Mouse (Mus musculus) left cerebral cortex, adult 2 months (tissue): ENCODE results near the gene Cideb. TPM values are rescaled to one million over a fixed set of nuclear protein-coding genes. Genes with fewer than 3 reads are reported as not detected.

Experiments
- DNase-seq, 2 experiments: peaks; one replicate each; pipeline ENCODE4 v3.0.0; 2021 to 2022; ENCODE audit warnings: low spot score in 2 of 2, mixed read lengths in 1 of 2; ENCODE audit errors: extremely low spot score in 1 of 2
- H3K27ac ChIP-seq: fragments of 200-600 bp; 2 replicates; pipeline ENCODE4 v1.8.1; 2022
- H3K4me3 ChIP-seq: fragments of 200-600 bp; 2 replicates; pipeline ENCODE4 v1.8.1; 2022
- CTCF ChIP-seq: fragments of 200-600 bp; IDR thresholded peaks from 2 replicates; pipeline ENCODE4 v1.8.1; 2022; ENCODE audit warnings: antibody characterized with exemption, mild to moderate bottlenecking, moderate library complexity
- intact Hi-C: fragments of 180-260 bp; cut with DNase I; formaldehyde crosslinking; loops from one replicate; pipeline ENCODE4 v1.15.1; 2025
- total RNA-seq, 2 experiments: library from RNA; stranded (reverse); gene quantifications; 2 replicates each; pipeline ENCODE4 v1.2.3; 2021

Gene Cideb
- total RNA-seq, 2 experiments from 2014 or later: 2.5 to 2.7 TPM

DNA sequence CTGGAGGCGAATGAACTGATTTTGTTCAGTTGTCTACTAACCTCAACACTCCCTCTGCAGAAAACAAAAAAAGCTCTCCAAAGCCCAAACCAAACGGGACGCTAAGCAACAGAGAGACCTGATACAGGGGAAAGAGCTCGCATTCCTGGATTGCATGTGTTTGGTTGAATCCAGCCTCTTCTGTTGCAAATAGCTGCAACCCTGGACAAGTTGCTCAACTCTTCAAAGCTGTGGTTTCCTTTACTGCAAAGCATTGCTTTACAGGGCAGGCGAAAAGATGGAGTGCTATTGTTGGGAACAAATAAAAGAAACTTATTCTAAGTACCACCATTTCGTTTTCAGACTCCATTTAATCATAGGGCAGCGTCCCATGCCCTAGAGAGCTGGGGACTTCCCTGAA is 23.4 kb downstream of the Cideb start:
- intact Hi-C loops: no loop called here
- no peak for TF ChIP-seq CTCF
- no peak overlapping the region for H3K27ac ChIP-seq
- H3K4me3 ChIP-seq: no peak overlapping the region
- no peak for DNase-seq

GRCm38 (mm10) chr14:55733889-55734288 is 24.4 kb downstream of the Cideb start:
- intact Hi-C loops: no loop called here
- Histone ChIP-seq H3K27ac (no peak overlapping the region), H3K4me3 (no peak overlapping the region)
- TF ChIP-seq CTCF: no peak
- no peak for DNase-seq

GRCm38 (mm10) chr14:55730531-55731032 is 27.7 kb downstream of the Cideb start:
- H3K4me3 ChIP-seq: no peak overlapping the region
- intact Hi-C loops: no loop called here
- no peak overlapping the region; the same call in 1 of the 2 replicates for H3K27ac ChIP-seq
- no peak for TF ChIP-seq CTCF
- no peak for DNase-seq

DNA sequence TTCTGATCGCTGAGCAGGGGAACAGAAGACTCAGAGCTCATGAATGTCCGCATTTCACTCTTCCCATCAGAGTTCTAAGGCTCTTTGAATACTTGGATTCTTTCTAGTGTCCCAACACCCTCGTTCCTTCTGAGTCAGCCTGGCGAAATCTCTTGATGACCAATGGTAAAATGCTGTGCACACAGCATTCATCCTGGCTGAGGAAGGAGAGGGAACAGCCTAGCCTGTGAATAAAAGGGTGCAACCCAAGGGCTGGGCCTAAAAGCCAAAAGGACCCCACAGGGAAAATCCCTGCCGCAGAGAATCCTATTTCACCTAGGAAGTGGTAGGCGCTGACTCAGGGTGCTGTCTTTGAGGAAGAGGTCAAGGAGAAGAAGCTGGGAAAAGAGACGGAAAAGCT is 28.1 kb downstream of the Cideb start:
- intact Hi-C loops: no loop called here
- TF ChIP-seq CTCF: no peak
- peak overlapping the region; percentile 20; the same call in 1 of the 2 replicates for H3K27ac ChIP-seq
- no peak for DNase-seq
- no peak overlapping the region for H3K4me3 ChIP-seq

DNA sequence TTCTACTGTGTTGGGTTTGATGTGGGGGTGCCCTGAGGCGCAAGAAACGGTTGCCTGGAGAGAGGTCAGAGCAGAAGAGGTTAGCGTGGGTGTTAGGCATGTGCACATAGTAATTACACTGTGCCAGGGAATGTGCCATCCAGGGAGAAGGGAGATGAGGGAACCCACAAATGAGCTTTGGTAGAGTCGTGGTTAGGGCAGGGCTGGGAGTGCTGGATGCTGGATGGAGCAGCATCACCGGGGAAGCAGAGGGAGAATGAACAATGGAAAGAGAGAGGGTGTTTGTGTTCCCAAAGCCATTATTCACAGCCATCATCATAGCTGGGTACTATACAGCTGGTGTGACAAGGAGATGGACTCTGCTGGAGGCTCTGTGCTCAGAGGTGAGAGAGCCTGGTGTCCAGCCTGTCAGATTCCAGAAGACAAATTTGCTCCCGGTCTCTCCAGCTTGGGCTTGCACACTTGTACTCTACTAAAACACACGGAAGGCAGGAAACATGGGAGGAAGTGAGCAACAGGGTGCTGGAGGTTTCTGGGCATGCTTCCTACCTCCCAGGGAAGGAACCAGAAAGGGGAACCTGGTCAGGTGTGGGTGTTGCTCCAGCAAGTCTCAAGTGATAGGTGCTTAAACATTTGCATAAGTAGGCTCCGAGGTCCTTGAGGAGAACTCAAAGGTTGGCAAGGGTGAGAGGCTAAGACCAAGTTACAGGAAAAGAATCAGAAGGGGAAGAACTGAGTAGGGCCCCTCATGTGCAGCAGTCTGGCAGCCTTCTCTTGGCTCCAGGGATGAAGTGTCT is 30.2 kb downstream of the Cideb start:
- H3K4me3 ChIP-seq: no peak overlapping the region
- no peak for DNase-seq
- TF ChIP-seq CTCF: no peak
- intact Hi-C loops: no loop called here
- no peak overlapping the region for H3K27ac ChIP-seq

DNA sequence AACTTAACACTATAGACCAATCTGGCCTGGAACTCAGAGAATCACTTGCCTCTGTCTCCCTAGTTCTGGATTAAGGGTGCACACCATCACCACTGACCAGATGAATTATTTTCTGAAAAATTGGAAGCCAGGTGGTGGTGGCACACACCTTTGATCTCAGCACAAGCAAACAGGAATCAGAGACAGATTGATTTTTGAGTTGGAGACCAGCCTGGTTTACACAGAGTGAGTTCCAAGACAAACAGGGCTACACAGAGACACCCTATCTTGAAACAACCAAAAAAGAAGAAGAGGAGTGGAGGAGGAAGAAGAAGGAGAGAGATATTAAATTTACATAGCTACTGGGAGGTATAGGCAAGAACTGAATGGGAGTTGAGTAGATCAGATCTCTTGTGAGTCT is 32.0 kb downstream of the Cideb start:
- Histone ChIP-seq H3K27ac (no peak overlapping the region), H3K4me3 (no peak overlapping the region)
- intact Hi-C loops: no loop called here
- TF ChIP-seq CTCF: no peak
- DNase-seq: no peak

DNA sequence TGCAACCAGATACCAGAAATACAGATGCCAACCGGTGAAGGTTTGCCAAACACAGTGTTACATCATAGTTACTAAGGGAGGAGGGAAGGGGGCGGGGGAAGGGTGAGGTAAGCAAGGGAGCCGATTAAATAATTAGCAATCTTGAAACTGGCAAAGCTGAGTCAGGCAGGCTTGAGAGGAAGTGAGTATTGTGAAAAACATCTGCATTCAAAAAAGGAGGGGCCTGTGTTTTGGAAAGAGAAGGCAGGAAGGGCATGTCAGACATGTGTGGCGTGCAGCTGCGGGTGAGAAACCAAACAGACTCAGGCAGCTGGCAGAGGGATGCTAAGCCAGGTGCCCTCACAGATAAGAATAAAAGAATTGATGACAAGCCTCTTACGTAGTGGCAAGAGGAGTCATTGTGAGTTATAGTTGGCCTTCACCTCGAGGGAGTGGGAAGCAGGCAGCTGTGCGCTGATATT is 33.8 kb downstream of the Cideb start:
- intact Hi-C loops: no loop called here
- H3K4me3 ChIP-seq: no peak overlapping the region
- no peak for DNase-seq
- no peak overlapping the region for H3K27ac ChIP-seq
- no peak for TF ChIP-seq CTCF

- TF ChIP-seq CTCF: no peak
- no peak for DNase-seq
- H3K27ac ChIP-seq: no peak overlapping the region
- intact Hi-C loops: loop anchor here (2.0 kb wide), 2 partner anchors 21 to 43 kb away; partner anchors contain the start of genes Dhrs1, Nop9 and Tinf2
- H3K4me3 ChIP-seq: no peak overlapping the region
These were observed 34.8 kb downstream of the Cideb start for GRCm38 (mm10) chr14:55723433-55723832.

DNA sequence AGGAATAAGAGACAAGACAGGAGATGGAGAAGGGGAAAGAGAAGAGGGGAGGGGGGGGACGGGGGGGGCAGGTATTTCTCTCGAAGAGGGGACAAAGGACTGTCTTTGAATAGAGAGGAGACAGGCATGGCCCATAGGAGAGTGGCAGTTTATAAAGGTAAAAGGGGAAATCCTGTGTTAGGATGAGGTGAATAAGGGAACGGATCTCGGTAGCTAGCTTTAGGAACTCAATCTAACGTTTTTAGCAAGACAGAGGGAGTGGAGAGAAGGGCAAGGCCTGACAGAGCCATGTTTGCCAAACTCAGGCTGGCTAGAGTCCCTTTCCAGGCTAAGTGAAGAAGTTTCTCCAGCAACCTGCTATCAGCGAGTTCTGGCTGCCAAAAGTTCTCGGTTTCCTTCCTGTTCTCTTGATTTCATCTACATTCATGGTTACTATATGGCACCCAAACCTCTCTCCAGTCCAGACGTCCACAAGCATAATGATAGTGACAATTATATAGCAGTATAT is 35.8 kb downstream of the Cideb start:
- no peak overlapping the region for H3K27ac ChIP-seq
- intact Hi-C loops: loop anchor here (2.0 kb wide), 2 partner anchors 22 to 42 kb away; partner anchors contain the start of genes Dhrs1, Nop9 and Tinf2
- DNase-seq: no peak
- H3K4me3 ChIP-seq: no peak overlapping the region
- TF ChIP-seq CTCF: no peak

DNA sequence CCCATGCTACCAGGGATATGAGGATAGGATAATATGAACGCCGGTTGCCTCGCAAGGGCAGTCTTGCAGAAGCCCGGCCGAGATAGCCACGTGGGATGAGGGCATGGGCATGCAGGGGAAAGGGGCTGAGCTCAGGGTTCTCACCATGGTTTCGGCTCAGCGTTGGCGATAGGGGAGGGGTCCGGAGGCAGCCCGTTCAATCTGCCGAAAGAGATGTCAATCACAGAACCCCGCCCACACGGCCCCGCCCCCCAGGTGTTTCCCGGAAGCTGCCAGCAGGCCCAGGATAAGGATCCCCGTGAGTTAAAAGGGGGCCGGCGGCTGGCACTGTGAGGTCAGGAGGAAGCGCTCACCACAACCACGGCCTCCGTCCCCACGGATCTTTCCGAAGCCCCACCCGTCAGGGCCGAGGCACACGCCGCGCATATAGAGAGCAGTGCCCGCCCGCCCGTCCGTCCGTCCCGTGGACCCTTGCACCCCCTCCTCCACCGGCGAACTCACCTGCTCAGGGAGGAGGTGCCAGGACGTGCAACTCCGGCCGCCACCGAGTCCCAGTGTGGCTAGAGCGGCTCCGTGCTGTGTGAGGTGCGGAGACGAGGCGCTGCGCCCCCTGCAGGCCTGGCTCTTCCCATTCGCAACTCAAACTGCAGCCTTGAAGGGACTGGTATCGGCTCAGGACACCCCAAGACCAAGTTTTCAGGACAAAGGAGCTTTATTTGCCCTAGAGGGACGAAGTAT is 36.4 kb downstream of the Cideb start, which contains the start of gene Rabggta:
Rabggta (minus strand) TSS at position 564 of the 738 bp plus-strand sequence.
- peak; percentile 92 to 93 for DNase-seq
- peak; percentile 86 for TF ChIP-seq CTCF
- Histone ChIP-seq H3K4me3 (peak within 1 kb of the TSS; percentile 84), H3K27ac (peak within 1 kb of the TSS; percentile 91)
- intact Hi-C loops: loop anchor here (2.0 kb wide), 2 partner anchors 23 to 41 kb away; partner anchors contain the start of genes Dhrs1, Nop9 and Tinf2

DNA sequence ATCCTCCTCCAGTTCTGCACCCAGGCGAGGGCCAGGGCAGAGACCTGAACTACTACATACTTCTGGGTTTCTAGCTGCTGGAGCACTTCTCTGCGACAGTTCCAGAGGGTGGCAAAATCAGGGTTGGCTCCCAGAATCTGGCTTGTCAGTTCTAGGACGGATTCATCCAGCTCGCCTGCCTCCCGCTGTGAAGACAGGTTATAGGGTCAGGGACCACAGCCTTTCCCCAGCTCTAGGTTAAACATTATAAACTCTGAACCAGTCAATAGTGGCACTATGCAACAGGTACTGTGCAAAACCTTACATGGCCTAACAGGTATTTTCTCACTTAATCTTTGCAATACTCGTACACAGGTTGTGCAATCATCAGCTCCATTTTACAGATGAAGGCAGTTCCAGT is 37.2 kb downstream of the Cideb start:
- TF ChIP-seq CTCF: no peak
- Histone ChIP-seq H3K27ac (peak overlapping the region; percentile 91; the same call in 1 of the 2 replicates), H3K4me3 (peak overlapping the region; percentile 84)
- intact Hi-C loops: no loop called here
- DNase-seq: no peak

DNA sequence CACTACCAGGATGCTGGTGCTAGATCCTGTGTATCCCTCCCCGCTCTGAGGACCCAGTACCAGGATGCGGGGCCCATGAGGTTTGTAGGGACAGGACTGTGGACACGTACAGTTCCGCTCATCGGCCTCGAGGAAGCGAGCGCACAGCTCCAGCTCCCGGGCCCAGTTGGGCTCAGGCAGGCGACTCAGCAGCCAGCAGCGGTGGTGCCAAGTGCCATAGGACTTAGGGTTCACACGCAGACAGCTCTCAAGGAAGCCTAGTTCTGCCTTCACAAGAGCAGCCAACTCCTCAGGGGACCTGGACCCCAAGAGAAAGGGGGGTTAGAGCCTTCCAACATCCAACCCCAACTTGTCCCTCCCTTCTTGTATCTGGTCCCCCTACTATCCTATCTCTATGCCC is 37.6 kb downstream of the Cideb start:
- no peak for TF ChIP-seq CTCF
- no peak for DNase-seq
- intact Hi-C loops: no loop called here
- no peak overlapping the region for H3K27ac ChIP-seq
- H3K4me3 ChIP-seq: no peak overlapping the region
